Mouse (Mus musculus) urinary bladder, postnatal 10 days (tissue): ENCODE results near the gene Nppc.

ENCODE experiments used
- DNase-seq: peaks from one replicate; pipeline ENCODE4 v3.0.0; 2022; ENCODE audit warnings: low spot score

Gene Nppc

GRCm38 (mm10) chr1:86670279-86671038 lies at the start of gene Nppc:
Nppc (minus strand) TSS chr1:86670571.
- DNase-seq, result no peak

- DNase-seq, result no peak
These were observed 49.0 kb upstream of the Nppc start for GRCm38 (mm10) chr1:86719391-86719790.

DNA sequence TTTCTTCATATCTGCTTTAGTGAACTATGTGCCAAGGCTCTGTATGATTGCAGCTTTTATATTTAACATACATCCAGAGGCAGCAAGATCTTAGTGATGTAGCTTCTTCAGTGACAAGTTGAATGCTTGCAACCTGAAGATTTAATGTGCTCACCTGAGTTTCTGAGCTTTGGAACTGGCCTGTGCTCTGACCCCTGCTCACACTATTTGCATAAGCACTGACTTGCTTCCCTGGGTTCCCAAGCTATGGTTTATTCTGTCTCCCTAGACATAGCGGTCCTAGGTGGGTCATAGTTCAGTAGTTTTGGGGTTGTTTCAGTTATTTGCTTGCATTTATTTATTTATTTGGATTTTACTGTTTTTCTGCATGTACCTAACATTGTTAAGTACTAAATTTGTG lies 47.8 kb upstream of the Nppc start:
- DNase-seq, result no peak

DNA sequence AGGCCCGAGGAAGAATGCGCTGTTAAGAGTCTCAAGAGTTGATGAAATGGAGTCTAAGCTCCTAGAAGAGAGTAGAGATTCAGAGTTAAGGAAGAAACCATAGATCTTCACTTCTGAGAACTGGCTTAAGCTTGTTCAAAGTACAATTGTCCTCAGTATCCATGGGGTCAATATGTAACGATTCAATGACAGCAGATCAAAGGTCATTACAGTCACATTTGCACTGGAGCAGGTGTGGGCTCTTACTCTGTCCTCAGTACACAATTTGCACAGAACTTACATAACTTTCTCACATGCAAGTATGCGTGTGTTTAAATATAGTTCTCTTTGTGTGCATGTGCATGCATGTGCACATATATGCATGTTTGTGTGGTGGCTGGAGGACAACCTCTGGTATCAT lies 42.7 kb upstream of the Nppc start:
- DNase-seq, result no peak

DNA sequence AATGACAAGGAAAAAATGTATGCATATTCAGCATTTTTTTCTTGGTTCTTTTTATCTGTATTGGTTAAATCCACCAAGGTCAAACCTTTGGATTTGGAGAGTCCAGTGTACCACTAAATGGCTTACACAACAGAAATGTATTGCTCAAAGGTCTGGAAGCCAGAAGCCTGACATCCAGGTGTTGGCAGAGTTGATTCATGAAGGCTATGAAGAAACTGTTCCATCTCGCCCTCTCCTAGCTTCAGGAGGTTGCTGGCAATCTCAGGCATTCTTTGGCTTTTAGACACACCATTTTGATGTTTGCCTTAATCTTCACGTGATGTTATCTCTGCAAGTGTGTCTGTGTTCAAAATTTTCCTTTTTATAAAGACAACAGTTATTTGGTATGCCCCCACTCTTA lies 41.7 kb upstream of the Nppc start:
- no peak for DNase-seq

- no peak for DNase-seq
These were observed 39.2 kb upstream of the Nppc start for GRCm38 (mm10) chr1:86709546-86709945.

DNA sequence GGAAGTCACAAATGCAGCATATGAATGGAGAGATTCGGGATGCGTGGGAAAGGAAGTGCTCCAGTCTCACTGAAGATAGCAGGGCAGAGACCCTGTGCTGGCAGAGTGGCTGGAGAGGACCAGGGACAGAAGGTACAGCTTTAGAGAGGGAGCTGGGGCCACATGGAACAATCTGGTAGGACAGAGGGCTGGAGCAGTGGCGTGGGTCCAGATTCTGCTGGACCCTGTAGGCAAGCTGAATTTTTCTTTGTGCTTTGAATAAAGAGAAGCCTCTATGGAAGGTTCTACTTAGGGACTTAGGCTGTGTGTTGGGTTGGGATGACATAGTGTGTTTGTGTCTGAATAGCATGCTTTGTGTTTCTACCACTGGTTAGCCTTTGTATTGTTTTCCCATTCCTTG lies 35.1 kb upstream of the Nppc start:
- DNase-seq, result no peak

DNA sequence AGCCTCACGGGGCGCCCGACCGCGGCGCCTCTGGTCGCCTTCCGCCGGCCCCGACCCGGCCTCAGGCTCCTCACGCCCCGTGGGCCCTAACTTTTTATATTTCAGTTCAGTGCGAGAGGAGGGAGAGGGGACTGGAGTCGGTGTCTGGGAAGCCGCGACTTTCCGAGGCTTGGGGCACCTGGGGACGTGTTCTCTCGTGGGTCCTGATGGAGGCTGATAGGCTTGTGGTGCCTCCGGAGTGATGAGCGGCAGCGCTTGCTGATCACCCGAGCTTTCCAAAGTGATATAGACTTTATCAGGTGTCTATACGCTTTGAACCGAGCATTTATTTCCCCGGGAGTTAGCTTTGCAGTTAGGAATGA lies 33.6 kb upstream of the Nppc start:
- DNase-seq, result no peak

- peak; percentile 45 for DNase-seq
These were observed 33.1 kb upstream of the Nppc start, which contains the start of gene Dis3l2 for GRCm38 (mm10) chr1:86703300-86703964. Dis3l2 (plus strand) TSS chr1:86703808.

GRCm38 (mm10) chr1:86700367-86700766 lies 30.0 kb upstream of the Nppc start:
- no peak for DNase-seq

- no peak for DNase-seq
These were observed 29.2 kb upstream of the Nppc start for GRCm38 (mm10) chr1:86699346-86700136.

DNA sequence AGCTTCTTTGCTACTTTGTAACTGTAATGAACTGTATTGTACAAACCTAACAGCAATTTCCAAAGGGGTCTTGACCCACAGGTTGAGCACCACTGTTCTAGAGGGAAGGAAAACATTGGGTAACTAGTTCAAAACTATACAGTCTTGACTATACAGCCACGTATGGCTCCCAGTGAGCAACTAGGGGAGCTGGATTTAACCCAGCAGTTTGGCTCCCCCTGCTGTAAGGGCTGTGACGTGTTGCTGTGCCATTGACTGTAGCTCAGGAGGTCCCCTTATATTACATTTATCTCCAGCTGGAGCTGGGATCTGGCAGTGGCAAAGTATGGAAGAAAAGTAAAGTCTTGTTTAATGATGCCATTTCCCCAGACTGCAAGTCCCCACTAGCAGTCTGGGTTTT lies 28.4 kb upstream of the Nppc start:
- no peak for DNase-seq

DNA sequence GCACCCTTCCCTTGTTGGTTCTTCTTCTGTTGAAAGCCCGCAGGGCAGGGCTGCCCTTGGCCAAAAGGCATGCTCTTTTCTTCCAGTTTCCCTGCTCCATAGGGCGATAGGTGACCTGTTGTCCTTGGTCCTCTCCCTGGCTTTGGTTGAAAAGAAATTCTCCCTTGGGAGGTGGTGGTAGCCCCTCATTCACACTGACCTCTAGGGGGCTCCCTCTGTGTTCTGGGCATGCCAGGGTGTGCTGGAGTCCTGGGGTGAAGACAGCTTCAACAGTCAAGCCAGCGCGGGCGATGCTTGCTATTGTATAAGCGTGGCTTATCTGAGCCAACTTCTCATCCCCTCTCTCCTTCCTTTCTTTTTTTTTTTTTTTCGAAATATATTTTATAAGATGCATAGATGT lies 26.6 kb upstream of the Nppc start:
- no peak for DNase-seq

GRCm38 (mm10) chr1:86691027-86691426 lies 20.7 kb upstream of the Nppc start:
- DNase-seq, result no peak

DNA sequence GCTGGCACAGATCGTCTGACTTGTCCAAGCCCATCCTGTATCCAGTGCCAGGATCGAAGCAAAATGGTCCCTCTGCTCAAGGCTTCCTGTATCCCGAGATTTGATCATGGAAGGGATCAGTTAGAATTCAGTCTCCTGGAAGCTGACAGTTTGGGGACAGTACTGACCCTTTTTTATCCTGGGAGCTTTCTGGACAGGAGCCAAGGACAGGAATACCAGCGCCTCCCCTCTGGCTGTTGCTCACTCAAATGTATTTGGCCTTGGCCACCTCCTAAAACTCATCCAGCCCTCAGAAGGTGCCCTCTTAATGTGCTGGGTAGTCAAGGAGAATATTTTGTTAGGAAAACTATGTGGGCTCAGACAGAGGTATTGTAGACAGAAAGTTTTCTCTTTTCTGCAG lies 16.9 kb upstream of the Nppc start:
- DNase-seq, result no peak

GRCm38 (mm10) chr1:86678667-86679066 lies 8.3 kb upstream of the Nppc start:
- DNase-seq, result no peak

GRCm38 (mm10) chr1:86677624-86678023 lies 7.3 kb upstream of the Nppc start:
- DNase-seq, result no peak

- DNase-seq, result no peak
These were observed 4.8 kb upstream of the Nppc start for GRCm38 (mm10) chr1:86675126-86675525.

DNA sequence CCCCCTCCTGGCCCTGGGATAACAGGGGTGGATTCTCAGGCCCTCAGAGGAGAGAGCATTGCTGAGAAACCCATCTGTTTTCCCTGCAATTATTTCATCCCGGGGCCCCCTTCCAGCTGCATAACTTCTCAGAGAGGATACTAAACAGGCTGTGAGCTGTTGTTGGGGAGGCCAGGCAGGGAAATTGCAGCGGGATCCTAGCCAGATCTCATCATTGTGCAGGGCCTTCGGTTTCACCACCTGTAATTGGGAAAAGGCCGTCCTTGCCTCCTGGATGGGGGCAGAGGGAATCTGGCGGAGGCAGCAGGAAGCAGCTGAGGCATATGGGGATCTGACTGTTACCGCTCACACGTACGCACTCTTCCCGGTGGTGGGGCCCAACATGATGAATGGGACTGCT lies 4.0 kb upstream of the Nppc start:
- DNase-seq, result no peak

GRCm38 (mm10) chr1:86669552-86670273 lies 658 bp downstream of the Nppc start:
- peak; percentile 32 for DNase-seq

DNA sequence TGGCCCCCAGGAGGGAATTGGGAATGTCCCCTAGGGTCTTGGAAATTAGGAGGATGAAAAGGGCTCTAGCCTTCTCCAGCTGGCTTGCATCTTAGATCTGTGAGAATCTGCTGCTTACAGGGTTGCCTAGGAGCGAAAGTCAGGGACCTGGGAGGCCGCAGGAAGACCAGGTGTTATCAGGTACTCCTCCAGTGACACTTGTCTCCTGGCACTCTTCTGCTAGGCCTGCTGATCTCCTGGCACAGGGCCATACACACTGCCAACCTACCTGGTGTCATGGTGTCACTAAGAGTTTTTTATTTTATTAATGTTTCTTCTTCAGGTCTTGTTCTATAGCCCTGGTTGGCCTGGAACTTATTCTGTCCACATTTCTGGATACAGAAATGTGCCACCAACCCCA lies 5.3 kb downstream of the Nppc start:
- no peak for DNase-seq

- DNase-seq, result no peak
These were observed 13.3 kb downstream of the Nppc start for GRCm38 (mm10) chr1:86657071-86657470.
